Mouse (Mus musculus): Measurements from ENCODE around the gene Mtfr1l. TPM values are rescaled to one million over a fixed set of nuclear protein-coding genes. Genes with fewer than 3 reads are reported as not detected.

Gene Mtfr1l
- total and polyA plus RNA-seq, 2 experiments from 2014 or later: 167 to 191 TPM

DNA sequence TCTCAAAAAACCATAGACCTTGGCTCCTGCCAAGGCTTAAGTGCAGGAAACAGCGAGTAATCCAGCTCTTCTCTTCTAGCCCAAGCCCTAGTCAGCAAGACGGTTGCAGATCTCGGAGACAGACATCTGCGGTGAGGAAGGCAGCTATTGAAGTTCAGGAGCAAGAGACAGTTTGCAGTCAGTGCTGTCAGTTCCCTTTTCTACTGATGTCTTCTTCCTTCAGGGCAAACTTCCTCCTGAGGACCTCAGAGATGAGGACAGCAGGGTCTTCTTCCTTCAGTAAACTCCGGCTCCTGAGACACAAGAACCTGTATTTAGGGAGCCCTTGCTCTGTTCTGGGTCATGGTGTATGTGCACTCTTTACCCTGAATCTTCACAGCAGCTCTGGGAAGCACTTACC lies 9.0 kb downstream of the Mtfr1l start:
- H3K36me3 ChIP-seq (ENCODE audit: insufficient read depth, low read length): peaks cover 36% of the 10 kb centered on the region
- no peaks in the 10 kb centered on the region for H3K9me3 ChIP-seq (ENCODE audit: low read length)
- H3K4me1 ChIP-seq (ENCODE audit: insufficient read depth, low read length): no peaks in the 10 kb centered on the region
- H3K27me3 ChIP-seq (ENCODE audit: insufficient read depth, low read length): no peaks in the 10 kb centered on the region
- no peak overlapping the region for H3K4me2 ChIP-seq (ENCODE audit: low read depth, low read length, poor library complexity, severe bottlenecking)
- H3K4me3 ChIP-seq (ENCODE audit: low read depth, low read length): no peak overlapping the region
- no peak for ATAC-seq (ENCODE audit: low FRiP score)
- 70% methylated on average over 5 of the region's 5 CpGs for WGBS
- DNase-seq (ENCODE audit: low spot score): no peak
- TF ChIP-seq CTCF (IDR thresholded peaks at IDR 0.05): no peak
- H3K27ac ChIP-seq (ENCODE audit: low read depth, low read length): no peak overlapping the region
- H3K9ac ChIP-seq (replicated peaks; ENCODE audit: low read length, poor library complexity, severe bottlenecking): no peak overlapping the region

DNA sequence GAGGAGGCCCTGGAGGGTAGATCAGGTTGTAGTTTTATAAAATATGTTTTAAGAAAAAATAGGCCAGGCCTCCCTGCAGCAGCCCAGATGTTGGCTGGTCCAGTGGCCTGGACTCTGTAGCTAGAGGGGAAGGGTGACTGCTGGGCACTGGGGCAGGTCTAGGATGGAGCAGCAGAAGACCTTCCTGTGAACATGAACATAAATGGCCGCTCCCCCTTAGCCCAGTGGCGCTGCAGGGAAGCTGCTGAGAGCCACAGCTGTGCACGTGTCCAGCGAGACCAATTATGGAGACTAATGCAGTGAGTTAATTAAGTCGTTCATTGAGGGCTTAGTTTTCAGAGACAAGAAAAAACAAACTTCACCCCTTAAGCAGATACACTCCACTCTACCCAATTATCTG lies 9.4 kb downstream of the Mtfr1l start:
- Histone ChIP-seq H3K27me3 (ENCODE audit: insufficient read depth, low read length) (no peaks in the 10 kb centered on the region), H3K4me1 (ENCODE audit: insufficient read depth, low read length) (no peaks in the 10 kb centered on the region), H3K9me3 (ENCODE audit: low read length) (no peaks in the 10 kb centered on the region), H3K27ac (ENCODE audit: low read depth, low read length) (no peak overlapping the region), H3K36me3 (ENCODE audit: insufficient read depth, low read length) (peaks cover 36% of the 10 kb centered on the region), H3K4me2 (ENCODE audit: low read depth, low read length, poor library complexity, severe bottlenecking) (no peak overlapping the region), H3K9ac (replicated peaks; ENCODE audit: low read length, poor library complexity, severe bottlenecking) (no peak overlapping the region), H3K4me3 (ENCODE audit: low read depth, low read length) (no peak overlapping the region)
- WGBS: 51% methylated on average over 5 of the region's 5 CpGs
- TF ChIP-seq CTCF (IDR thresholded peaks at IDR 0.05): no peak
- DNase-seq (ENCODE audit: low spot score): no peak
- ATAC-seq (ENCODE audit: low FRiP score): no peak

DNA sequence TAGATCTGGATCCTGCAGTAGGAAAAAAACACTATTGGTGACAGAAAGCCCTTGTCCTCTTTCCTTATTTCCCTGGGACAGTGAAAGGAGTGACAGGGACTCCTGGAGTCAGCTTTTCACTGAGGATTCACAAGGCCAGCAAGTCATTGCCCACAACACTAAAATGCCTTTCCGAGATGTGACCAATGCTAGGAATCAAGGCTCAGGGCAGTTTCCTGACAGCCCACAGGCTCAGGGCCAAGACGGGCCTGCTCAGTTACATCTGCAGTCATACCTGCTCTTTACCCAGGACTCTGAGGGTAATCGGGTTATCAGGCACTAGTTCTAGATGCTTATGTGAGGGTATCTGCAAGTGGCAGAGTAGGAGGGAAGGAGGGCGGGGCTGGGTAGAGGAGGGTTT lies 11.7 kb downstream of the Mtfr1l start:
- H3K9me3 ChIP-seq (ENCODE audit: low read length): no peaks in the 10 kb centered on the region
- TF ChIP-seq CTCF (IDR thresholded peaks at IDR 0.05): no peak
- DNase-seq (ENCODE audit: low spot score) (no peak), ATAC-seq (ENCODE audit: low FRiP score) (no peak)
- no peaks in the 10 kb centered on the region for H3K27me3 ChIP-seq (ENCODE audit: insufficient read depth, low read length)
- no peak overlapping the region for H3K9ac ChIP-seq (replicated peaks; ENCODE audit: low read length, poor library complexity, severe bottlenecking)
- H3K27ac ChIP-seq (ENCODE audit: low read depth, low read length): no peak overlapping the region
- no peaks in the 10 kb centered on the region for H3K4me1 ChIP-seq (ENCODE audit: insufficient read depth, low read length)
- WGBS: 92% methylated on average over 4 of the region's 4 CpGs
- H3K4me2 ChIP-seq (ENCODE audit: low read depth, low read length, poor library complexity, severe bottlenecking): no peak overlapping the region
- H3K36me3 ChIP-seq (ENCODE audit: insufficient read depth, low read length): peaks cover 14% of the 10 kb centered on the region; the same call in 1 of the 2 replicates
- H3K4me3 ChIP-seq (ENCODE audit: low read depth, low read length): no peak overlapping the region

DNA sequence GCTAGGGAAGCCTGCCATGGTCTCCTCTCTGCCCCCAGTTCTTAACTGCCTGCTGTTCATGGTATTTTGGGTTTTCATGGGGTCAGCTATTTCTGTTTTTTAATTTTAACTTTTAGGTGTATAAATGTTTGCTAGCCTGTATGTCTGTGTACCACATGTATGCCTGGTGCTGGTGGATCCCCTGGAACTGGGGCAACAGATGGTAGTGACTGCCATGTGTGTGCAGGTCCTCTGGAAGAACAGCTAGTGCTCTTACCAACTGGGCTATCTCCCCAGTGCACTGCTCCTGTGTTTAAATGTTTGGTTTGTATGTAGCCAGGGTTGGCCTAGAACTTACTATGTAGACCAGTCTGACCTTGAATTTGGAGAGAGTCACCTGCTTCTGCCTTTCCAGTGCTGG lies 15.9 kb downstream of the Mtfr1l start:
- DNase-seq (ENCODE audit: low spot score) (no peak), ATAC-seq (ENCODE audit: low FRiP score) (no peak)
- Histone ChIP-seq H3K27ac (ENCODE audit: low read depth, low read length) (no peak overlapping the region), H3K36me3 (ENCODE audit: insufficient read depth, low read length) (no peaks in the 10 kb centered on the region), H3K4me2 (ENCODE audit: low read depth, low read length, poor library complexity, severe bottlenecking) (no peak overlapping the region), H3K9ac (replicated peaks; ENCODE audit: low read length, poor library complexity, severe bottlenecking) (no peak overlapping the region), H3K27me3 (ENCODE audit: insufficient read depth, low read length) (no peaks in the 10 kb centered on the region), H3K4me1 (ENCODE audit: insufficient read depth, low read length) (no peaks in the 10 kb centered on the region), H3K4me3 (ENCODE audit: low read depth, low read length) (no peak overlapping the region), H3K9me3 (ENCODE audit: low read length) (no peaks in the 10 kb centered on the region)
- no peak for TF ChIP-seq CTCF (IDR thresholded peaks at IDR 0.05)

DNA sequence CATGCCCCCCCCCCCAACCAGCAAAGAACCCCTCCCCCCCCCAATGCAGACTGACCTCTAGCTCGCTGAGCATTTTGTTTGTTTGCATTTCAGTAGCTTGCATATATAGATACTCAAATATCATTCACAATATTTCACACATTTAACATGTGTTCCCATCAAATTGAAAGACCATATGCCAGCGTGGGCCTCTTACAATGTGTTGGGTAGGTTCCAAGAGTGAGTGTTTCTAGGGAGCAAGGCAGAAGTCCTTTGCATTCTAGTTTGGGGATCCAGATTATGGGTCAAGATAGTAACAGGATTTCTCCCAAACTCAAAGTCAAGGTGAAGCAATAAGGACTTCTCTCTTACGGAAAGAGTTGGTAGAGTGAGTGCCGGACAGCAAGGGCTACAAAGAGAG lies 16.6 kb downstream of the Mtfr1l start:
- Histone ChIP-seq H3K9ac (replicated peaks; ENCODE audit: low read length, poor library complexity, severe bottlenecking) (no peak overlapping the region), H3K27ac (ENCODE audit: low read depth, low read length) (no peak overlapping the region), H3K4me1 (ENCODE audit: insufficient read depth, low read length) (no peaks in the 10 kb centered on the region), H3K4me3 (ENCODE audit: low read depth, low read length) (no peak overlapping the region), H3K4me2 (ENCODE audit: low read depth, low read length, poor library complexity, severe bottlenecking) (no peak overlapping the region), H3K9me3 (ENCODE audit: low read length) (no peaks in the 10 kb centered on the region), H3K27me3 (ENCODE audit: insufficient read depth, low read length) (no peaks in the 10 kb centered on the region), H3K36me3 (ENCODE audit: insufficient read depth, low read length) (no peaks in the 10 kb centered on the region)
- DNase-seq (ENCODE audit: low spot score) (no peak), ATAC-seq (ENCODE audit: low FRiP score) (no peak)
- TF ChIP-seq CTCF (IDR thresholded peaks at IDR 0.05): no peak
- WGBS: 98% methylated on average over 4 of the region's 4 CpGs

DNA sequence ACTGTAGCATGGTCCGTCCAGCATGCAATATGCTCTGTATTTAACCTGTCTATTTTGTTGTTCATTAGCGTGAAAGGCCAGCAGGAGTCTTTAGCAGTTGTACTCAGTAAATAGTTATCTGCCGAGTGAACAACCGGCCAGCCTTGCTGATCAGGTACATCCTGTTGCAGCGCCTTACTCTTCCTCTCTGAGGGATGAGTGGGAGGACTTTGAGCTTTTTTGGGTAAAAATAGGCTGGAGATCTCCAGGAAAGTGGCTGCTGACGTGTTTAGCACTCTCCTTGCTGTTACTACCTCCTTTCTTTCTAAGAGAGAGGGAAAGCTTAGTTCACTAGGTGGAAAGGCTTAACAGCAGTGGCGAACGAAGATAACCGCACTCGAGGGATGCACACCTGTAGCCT lies 17.5 kb downstream of the Mtfr1l start:
- 84% methylated on average over 10 of the region's 10 CpGs for WGBS
- Histone ChIP-seq H3K9ac (replicated peaks; ENCODE audit: low read length, poor library complexity, severe bottlenecking) (no peak overlapping the region), H3K27ac (ENCODE audit: low read depth, low read length) (no peak overlapping the region), H3K4me1 (ENCODE audit: insufficient read depth, low read length) (no peaks in the 10 kb centered on the region), H3K4me3 (ENCODE audit: low read depth, low read length) (no peak overlapping the region), H3K9me3 (ENCODE audit: low read length) (no peaks in the 10 kb centered on the region), H3K36me3 (ENCODE audit: insufficient read depth, low read length) (no peaks in the 10 kb centered on the region), H3K4me2 (ENCODE audit: low read depth, low read length, poor library complexity, severe bottlenecking) (no peak overlapping the region), H3K27me3 (ENCODE audit: insufficient read depth, low read length) (no peaks in the 10 kb centered on the region)
- DNase-seq (ENCODE audit: low spot score) (no peak), ATAC-seq (ENCODE audit: low FRiP score) (no peak)
- no peak for TF ChIP-seq CTCF (IDR thresholded peaks at IDR 0.05)

Data from midbrain, postnatal 0 days (tissue).